Mouse (Mus musculus): Measurements from ENCODE around the gene Whrn. TPM values are rescaled to one million over a fixed set of nuclear protein-coding genes. Genes with fewer than 3 reads are reported as not detected.

The Whrn gene
- total RNA-seq, 2 experiments from 2014 or later, result 46.4 TPM

DNA sequence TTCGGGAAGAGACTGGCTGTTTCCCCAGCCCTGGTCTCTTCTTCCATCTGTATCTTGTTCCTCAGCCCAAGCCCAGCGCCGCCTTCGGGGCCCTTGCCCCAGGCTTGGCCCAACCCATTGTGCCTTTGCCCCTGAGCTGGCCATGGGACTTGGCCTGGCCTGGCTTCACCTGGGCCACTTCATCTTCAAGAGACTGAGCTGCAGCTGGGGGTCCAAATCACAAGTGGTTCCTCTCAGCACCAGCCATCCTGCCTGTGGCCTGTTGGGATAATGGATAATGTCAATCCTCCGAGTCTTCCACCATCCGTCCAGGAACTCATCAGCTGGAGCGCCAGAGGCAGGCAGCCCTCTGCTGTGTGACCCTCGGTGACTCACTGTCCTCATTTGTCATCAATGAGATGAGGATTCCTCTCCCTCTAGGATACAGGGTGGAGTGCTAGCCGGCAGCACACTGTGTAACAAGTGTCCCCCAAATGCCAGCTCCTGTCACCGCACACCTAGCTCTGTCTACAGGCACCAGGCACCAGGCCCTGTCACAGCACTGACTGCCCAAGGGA is 97.7 kb downstream of the Whrn start:
- intact Hi-C loops (cut with DNase I), result no loop called here
- no peak for DNase-seq (ENCODE audit: low spot score in 2 of 2)

GRCm38 (mm10) chr4:63391322-63391721 is 104.5 kb downstream of the Whrn start:
- intact Hi-C loops (cut with DNase I), result no loop called here
- no peak for DNase-seq (ENCODE audit: low spot score in 2 of 2)

DNA sequence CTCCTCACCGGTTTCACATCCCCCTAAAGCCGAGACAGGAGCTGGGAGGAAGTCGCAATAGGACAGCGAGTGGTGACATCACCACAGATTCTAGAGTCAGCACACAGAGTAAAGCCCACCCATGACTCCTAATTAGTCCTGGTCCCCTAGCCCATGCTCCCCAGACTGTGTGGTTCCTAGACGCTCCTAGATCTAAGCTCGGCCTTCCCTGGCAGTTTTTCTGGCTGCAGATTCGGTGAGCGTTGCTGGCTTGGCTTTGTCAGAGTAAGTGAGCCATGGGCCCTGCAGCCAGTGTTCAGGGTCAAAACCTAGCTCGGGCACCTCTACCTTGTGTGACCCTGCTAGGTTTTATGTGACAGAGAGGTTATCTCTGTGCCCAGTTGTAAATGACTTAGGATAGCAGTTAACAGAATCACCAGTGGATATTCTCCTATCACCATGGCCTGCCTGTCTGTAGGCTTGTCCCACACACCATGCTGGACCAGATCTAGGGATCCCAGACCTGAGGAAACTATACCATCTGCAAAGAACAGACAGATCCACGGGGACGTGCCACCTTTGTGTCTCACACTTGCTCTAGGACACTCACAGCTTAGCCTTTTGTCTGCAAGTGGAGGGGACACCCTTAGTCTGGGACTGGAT is 105.8 kb downstream of the Whrn start:
- no peak for DNase-seq (ENCODE audit: low spot score in 2 of 2)
- intact Hi-C loops (cut with DNase I), result no loop called here

DNA sequence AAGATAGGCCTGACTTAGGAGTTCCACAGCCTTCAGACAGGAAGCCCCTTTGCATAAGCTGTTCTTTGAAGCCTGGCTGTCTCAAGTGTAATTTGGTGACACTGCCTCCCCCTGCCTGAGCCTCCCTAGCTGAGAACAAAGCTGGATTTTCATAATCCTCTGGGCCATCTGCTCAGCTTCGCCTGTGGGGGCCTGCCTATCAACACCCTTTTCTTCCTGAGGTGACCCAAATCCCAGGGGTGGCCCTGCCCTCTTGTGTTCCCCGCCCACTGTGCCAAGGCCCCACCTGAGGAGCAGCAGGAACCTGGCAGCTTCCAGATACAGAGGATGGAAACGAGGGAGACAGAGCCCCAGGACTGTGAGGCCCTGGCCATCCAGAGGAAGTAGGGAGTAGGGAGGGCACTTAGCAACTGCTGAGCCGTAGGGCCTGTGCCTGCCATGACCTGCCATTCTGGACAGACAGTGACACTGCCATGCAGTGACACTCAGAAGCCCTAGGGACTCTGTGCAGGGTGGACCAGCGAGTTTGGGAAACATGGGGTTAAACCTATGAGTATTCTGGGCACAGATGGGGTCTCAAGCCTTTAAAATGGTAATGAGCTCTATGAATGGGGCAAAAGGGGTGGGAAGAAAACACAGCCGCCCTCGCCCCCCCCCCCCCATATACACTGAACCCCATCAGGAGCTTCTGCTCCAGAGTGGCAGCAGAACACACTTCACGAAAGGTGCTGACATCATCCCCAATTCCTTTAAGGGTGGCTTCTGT is 106.5 kb downstream of the Whrn start:
- intact Hi-C loops (cut with DNase I), result no loop called here
- no peak for DNase-seq (ENCODE audit: low spot score in 2 of 2)

GRCm38 (mm10) chr4:63388029-63388428 is 107.8 kb downstream of the Whrn start:
- DNase-seq (ENCODE audit: low spot score in 2 of 2), result no peak
- intact Hi-C loops (cut with DNase I), result no loop called here

DNA sequence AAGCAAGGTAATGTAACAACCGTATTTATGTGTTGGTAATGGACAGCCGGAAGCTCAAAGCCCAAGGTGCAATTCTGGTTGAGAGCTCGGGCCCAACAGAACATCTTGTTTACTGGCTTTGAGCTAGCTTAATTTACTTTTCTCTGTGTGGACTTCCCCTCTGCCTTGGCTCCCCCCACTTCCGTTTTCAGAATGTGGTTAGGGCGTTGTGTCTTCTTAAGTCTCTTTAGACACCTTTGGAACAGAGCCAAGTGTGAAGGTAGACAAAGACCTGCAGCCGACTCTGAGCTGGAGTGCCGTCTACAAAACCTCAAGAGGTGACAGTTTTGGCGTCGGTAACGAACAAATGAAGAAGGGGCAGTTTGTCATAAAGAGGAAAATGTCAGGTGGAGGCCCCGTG is 110.0 kb downstream of the Whrn start:
- intact Hi-C loops (cut with DNase I), result no loop called here

DNA sequence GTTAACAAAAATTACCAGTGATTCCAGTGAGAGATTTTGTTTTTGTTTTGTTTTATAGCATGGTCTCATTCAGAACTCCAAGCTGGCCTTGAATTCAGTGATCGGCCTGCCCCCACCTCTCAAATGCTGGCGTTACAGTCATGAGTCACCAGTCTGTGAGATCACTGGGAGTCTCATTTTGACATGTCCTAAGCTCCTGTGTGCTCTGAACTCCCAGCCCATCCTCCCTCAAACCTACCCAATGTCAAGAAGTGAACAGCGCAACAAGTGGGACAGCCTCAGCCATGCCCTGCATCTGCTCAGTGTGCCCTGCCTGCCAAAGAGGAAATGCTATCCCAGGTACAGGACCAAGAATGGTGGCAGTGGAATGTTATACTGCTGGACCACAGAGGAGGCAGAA is 110.5 kb downstream of the Whrn start:
- no peak for DNase-seq (ENCODE audit: low spot score in 2 of 2)
- intact Hi-C loops (cut with DNase I), result no loop called here

More for the DNA sequence above, 110.0 kb downstream of the Whrn start:
- no peak for DNase-seq (ENCODE audit: low spot score in 2 of 2)

DNA sequence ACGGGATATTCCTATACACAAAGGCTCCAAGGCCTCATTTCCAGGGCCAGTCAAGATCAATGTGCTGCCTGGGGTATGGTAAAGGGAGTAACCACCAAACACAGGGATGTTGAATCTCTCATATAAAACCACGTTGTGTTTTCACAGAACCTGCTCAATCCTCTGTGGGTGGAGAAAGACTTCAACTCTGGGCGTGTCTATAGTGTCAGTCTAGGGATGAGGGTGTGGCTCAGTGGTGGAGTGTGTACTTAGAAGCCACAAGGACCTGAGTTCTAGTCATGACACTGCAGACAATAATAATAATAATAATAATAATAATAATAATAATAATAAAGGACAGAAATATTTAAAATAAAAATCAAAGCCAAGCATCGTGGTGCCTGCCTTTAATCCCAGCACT is 111.5 kb downstream of the Whrn start:
- DNase-seq (ENCODE audit: low spot score in 2 of 2), result no peak
- intact Hi-C loops (cut with DNase I), result no loop called here

DNA sequence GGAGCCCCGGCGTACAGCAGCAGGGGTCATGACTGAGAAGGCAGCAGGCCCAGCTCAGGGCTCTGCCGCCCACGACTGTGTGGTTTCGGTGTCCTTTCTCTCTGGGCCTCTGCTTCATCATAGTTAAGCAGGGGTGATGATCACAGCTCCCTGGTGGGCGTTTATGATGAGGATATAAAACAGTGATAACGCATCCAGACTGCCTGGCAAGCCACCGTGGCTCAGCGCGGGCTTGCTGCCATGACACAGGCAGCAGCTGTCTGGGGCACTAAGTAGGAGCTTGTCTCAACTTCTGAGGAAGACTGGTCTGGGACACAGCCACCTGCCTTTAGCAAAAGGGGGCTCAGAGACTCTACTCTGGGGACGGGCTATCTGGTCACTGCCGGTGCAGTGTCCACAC is 112.3 kb downstream of the Whrn start:
- no peak for DNase-seq (ENCODE audit: low spot score in 2 of 2)
- intact Hi-C loops (cut with DNase I), result no loop called here

- no peak for DNase-seq (ENCODE audit: low spot score in 2 of 2)
- intact Hi-C loops (cut with DNase I), result no loop called here
These were observed 113.0 kb downstream of the Whrn start for GRCm38 (mm10) chr4:63382676-63383369.

DNA sequence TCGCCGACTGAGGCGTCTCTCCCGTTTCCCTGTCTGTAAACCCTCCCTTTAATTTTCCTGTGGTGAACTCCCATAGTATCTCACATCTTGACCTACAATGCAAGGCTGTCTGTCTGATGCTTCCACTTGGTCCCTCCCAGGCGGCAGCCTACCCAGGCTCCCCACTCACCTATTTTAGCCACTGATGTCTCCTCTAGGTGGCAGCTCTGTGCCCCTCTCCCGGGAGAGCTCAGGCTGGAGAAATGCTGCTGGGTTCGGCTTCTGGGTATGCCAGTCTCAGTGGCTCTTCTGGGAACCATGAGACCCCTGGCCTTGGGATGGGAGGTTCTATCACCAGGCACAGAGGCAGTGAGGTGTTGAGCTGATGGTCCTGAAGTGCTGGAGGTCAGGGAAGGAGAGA is 118.3 kb downstream of the Whrn start:
- intact Hi-C loops (cut with DNase I), result no loop called here
- DNase-seq (ENCODE audit: low spot score in 2 of 2), result no peak

GRCm38 (mm10) chr4:63375367-63375766 is 120.4 kb downstream of the Whrn start:
- no peak for DNase-seq (ENCODE audit: low spot score in 2 of 2)
- intact Hi-C loops (cut with DNase I), result no loop called here

GRCm38 (mm10) chr4:63374331-63374730 is 121.5 kb downstream of the Whrn start:
- intact Hi-C loops (cut with DNase I), result no loop called here

GRCm38 (mm10) chr4:63373404-63373803 is 122.4 kb downstream of the Whrn start:
- intact Hi-C loops (cut with DNase I), result no loop called here
- no peak for DNase-seq (ENCODE audit: low spot score in 2 of 2)

More at GRCm38 (mm10) chr4:63374331-63374730, 121.5 kb downstream of the Whrn start:
- no peak for DNase-seq (ENCODE audit: low spot score in 2 of 2)

GRCm38 (mm10) chr4:63371890-63372289 is 123.9 kb downstream of the Whrn start:
- intact Hi-C loops (cut with DNase I), result no loop called here
- DNase-seq (ENCODE audit: low spot score in 2 of 2), result peak in 1 of 2 experiments; percentile 27

- intact Hi-C loops (cut with DNase I), result no loop called here
- DNase-seq (ENCODE audit: low spot score in 2 of 2), result no peak
These were observed 124.9 kb downstream of the Whrn start for GRCm38 (mm10) chr4:63370897-63371296.

- intact Hi-C loops (cut with DNase I), result loop anchor here (2.0 to 5.0 kb wide), 4 partner anchors 40 to 1124 kb away; no protein-coding TSS in a partner anchor
- DNase-seq (ENCODE audit: low spot score in 2 of 2), result peak; percentile 86 to 92
These were observed 127.2 kb downstream of the Whrn start for GRCm38 (mm10) chr4:63368577-63368976.
